Mouse (Mus musculus) stomach, embryonic 15.5 days (tissue): Measurements from ENCODE around the gene Gm7534. TPM values are rescaled to one million over a fixed set of nuclear protein-coding genes. Genes with fewer than 3 reads are reported as not detected.
"Not testable (repeated sequence)": the region's sequence is repeated elsewhere in the genome, so short reads cannot be mapped to it uniquely, and the experiment has no call there.

ENCODE experiments used
- ATAC-seq: fragments of 200-750 bp; cut with Nextera tagmentation; 2 replicates; pipeline ENCODE4 v1.8.0; 2017; ENCODE audit warnings: low read depth, moderate number of reproducible peaks, moderate TSS enrichment; ENCODE audit not compliant: insufficient read depth, low FRiP score
- H3K27ac ChIP-seq: fragments of 300-500 bp; sonication (generic); 2 replicates; pipeline ENCODE4 v1.5.1; 2015; ENCODE audit warnings: mild to moderate bottlenecking, inconsistent platforms
- H3K27me3 ChIP-seq: fragments of 300-500 bp; sonication (generic); replicated peaks from 2 replicates; pipeline ENCODE4 v1.6.1; 2015; ENCODE audit warnings: inconsistent platforms
- H3K36me3 ChIP-seq: fragments of 300-500 bp; sonication (generic); 2 replicates; pipeline ENCODE4 v1.6.1; 2015; ENCODE audit warnings: inconsistent platforms
- H3K4me1 ChIP-seq: fragments of 300-500 bp; sonication (generic); 2 replicates; pipeline ENCODE4 v1.6.1; 2015; ENCODE audit warnings: inconsistent platforms
- H3K4me2 ChIP-seq: fragments of 300-500 bp; sonication (generic); 2 replicates; pipeline ENCODE4 v1.6.1; 2015; ENCODE audit warnings: mild to moderate bottlenecking, inconsistent platforms
- H3K4me3 ChIP-seq: fragments of 300-500 bp; sonication (generic); replicated peaks from 2 replicates; pipeline ENCODE4 v1.5.1; 2015; ENCODE audit warnings: inconsistent platforms
- H3K9ac ChIP-seq: fragments of 300-500 bp; sonication (generic); 2 replicates; pipeline ENCODE4 v1.6.1; 2015; ENCODE audit warnings: inconsistent platforms
- H3K9me3 ChIP-seq: fragments of 300-500 bp; sonication (generic); 2 replicates; pipeline ENCODE4 v1.6.1; 2016; ENCODE audit warnings: inconsistent platforms
- WGBS: fragments of 180-500 bp; shearing (Covaris S2); methylation state at CpG from one replicate; pipeline ENCODE4 v1.1.7; 2015; 5-methylcytosine and 5-hydroxymethylcytosine counted together
- polyA plus RNA-seq: library from polyadenylated mRNA; unstranded; fragments of >200 nt; fragmentation: Nextera tagmentation; extraction: Ambion mirVana; gene quantifications from 2 replicates; pipeline ENCODE4 v1.2.1, GENCODE M21; 2015

Gm7534 gene
- polyA plus RNA-seq, 1 experiment from 2014 or later, result not detected

DNA sequence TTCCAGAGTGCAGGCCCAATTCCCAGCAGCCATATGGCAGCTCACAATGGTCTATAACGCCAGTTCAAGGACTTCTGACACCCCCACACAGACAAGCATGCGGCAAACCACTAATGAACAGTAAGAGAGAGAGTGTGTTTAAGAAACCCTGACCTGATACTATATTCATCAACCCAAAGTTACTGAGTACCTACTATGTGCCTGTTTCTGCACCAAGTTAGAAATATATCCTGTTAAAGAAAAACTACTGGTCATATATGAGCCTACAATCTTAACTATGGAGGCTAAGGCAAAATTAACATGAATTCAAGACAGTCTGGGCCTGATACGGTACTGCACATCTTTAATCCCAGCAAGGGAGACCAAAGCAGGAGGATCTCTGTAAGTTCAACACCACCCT is 17.2 kb downstream of the Gm7534 start:
- Histone ChIP-seq H3K9me3 (no peaks in the 10 kb centered on the region), H3K4me3 (peak overlapping the region; percentile 75), H3K4me1 (peaks cover 5% of the 10 kb centered on the region; the same call in 1 of the 2 replicates), H3K27ac (no peak overlapping the region), H3K27me3 (no peaks in the 10 kb centered on the region), H3K9ac (no peak overlapping the region; the same call in 1 of the 2 replicates), H3K4me2 (peak overlapping the region; percentile 89), H3K36me3 (no peaks in the 10 kb centered on the region)
- 80% methylated on average over 3 of the region's 3 CpGs for WGBS
- no peak for ATAC-seq

DNA sequence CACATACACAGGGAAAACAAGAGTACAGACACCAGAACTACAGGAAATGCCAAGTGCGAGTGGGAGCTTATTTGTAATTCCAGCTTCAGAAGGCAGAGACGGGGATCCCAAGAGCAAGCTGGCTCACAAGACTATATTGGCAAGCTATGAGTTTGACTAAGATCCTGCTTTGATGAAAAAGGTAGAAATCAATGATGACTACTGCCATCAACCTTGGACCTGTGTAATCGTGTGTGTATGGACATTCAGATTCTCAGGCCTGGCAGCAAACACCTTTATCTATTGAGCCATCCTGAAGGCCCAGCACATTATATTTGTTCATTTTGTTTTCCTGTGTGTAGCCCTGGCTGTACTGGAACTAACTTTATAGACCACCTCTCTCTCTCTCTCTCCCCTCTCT is 19.1 kb downstream of the Gm7534 start:
- Histone ChIP-seq H3K27me3 (no peaks in the 10 kb centered on the region), H3K4me2 (no peak overlapping the region)
- WGBS, result 74% methylated on average over 3 of the region's 3 CpGs

DNA sequence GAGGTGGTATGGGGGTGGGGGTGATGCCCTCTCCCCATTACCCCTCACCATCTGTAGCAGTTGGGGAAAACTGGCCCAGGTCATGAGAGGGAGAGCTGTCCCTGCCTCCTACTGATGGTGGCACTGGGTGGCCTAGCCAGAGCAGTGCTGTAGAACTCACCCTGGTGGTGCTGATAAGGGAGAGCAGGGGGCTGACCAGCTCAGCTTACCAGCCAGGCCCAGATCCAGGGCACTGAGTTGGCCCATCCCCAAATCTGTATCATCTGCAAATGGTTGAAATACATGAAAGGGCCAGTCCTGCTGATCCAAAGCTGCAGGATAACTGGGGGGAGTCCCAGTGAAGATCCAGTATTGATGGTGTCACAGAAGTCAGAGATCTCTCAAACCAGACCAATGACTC is 21.0 kb downstream of the Gm7534 start:
- ATAC-seq, result 0 out of 2 replicates have a peak, but pooled peaks have one; percentile 51
- H3K9me3 ChIP-seq, result no peaks in the 10 kb centered on the region
- no peak overlapping the region for H3K4me2 ChIP-seq
- H3K27ac ChIP-seq, result no peak overlapping the region
- H3K36me3 ChIP-seq, result no peaks in the 10 kb centered on the region
- no peaks in the 10 kb centered on the region for H3K27me3 ChIP-seq
- H3K9ac ChIP-seq, result no peak overlapping the region
- H3K4me1 ChIP-seq, result peaks cover 5% of the 10 kb centered on the region; the same call in 1 of the 2 replicates
- H3K4me3 ChIP-seq, result no peak overlapping the region

More for the DNA sequence above, 19.1 kb downstream of the Gm7534 start:
- no peak overlapping the region for H3K9ac ChIP-seq
- no peak overlapping the region for H3K4me3 ChIP-seq
- H3K4me1 ChIP-seq, result peaks cover 5% of the 10 kb centered on the region; the same call in 1 of the 2 replicates
- no peaks in the 10 kb centered on the region for H3K36me3 ChIP-seq
- no peaks in the 10 kb centered on the region for H3K9me3 ChIP-seq
- H3K27ac ChIP-seq, result no peak overlapping the region
- no peak for ATAC-seq

DNA sequence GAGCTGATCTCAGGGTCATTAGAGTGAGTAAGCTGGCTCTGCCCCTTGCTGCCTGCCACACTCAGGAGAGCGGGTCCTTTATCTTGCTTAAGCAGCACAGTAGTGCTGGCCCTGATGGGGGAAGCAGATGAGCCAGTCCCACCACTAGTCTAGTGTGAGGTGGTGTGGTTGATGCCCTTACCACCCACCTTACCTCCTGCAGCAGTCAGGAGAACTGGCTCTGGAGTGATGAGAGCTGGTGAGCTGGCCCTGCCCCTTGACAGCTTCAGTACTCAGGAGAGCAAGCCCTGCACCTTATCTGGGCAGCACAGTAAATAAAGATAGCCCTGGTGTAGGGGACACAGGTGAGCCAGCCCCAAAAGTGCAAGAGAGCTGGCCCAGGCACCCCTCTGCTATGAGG is 21.7 kb downstream of the Gm7534 start:
- 75% methylated on average over 1 of the region's 1 CpGs for WGBS
- H3K36me3 ChIP-seq, result peaks cover 2% of the 10 kb centered on the region; the same call in 1 of the 2 replicates
- H3K27ac ChIP-seq, result no peak overlapping the region
- H3K27me3 ChIP-seq, result no peaks in the 10 kb centered on the region
- no peak overlapping the region for H3K4me2 ChIP-seq
- H3K4me1 ChIP-seq, result peaks cover 4% of the 10 kb centered on the region; the same call in 1 of the 2 replicates
- H3K9ac ChIP-seq, result no peak overlapping the region
- H3K9me3 ChIP-seq, result no peaks in the 10 kb centered on the region
- H3K4me3 ChIP-seq, result no peak overlapping the region
- ATAC-seq, result peak; percentile 59; the same call in 1 of the 2 replicates

DNA sequence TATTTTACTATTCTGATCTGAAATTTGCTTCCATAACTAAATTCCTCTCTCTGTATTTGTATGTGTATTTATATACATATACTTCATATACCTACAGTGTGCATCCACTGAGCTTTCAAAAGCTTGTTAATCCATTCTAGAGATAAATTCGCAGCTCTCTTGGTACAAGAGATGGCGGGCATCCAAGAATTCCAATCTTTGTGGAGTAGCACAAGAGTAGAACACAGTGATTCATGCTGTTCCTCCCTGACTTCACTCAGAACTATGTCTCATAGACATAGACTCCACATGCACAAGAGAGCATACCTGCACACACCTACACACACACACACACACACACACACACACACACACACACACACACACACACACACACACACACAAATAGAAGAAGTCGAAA is 30.4 kb downstream of the Gm7534 start:
- ATAC-seq, result no peak
- Histone ChIP-seq H3K9me3 (no peaks in the 10 kb centered on the region), H3K27ac (no peak overlapping the region), H3K9ac (no peak overlapping the region), H3K36me3 (peaks cover 2% of the 10 kb centered on the region; the same call in 1 of the 2 replicates), H3K4me3 (no peak overlapping the region), H3K4me1 (no peaks in the 10 kb centered on the region), H3K27me3 (no peaks in the 10 kb centered on the region), H3K4me2 (no peak overlapping the region)
- 62% methylated on average over 3 of the region's 3 CpGs for WGBS

DNA sequence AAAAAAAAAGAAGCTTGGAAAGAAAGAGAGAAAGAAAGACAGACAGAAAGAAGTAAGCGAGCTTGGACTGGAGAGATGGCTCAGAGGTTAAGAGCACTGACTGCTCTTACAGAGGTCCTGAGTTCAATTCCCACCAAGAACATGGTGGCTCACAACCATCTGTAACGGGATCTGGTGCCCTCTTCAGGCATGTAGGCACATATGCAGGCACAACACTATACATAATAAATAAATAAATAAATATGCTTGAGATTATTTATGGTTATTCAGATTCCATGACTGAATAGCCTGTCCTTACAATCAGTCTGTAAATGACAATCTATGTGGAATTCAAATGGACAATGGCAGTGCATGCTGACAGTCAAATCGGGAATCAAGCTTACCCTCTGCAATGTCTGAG is 35.9 kb downstream of the Gm7534 start:
- ATAC-seq, result no peak
- 90% methylated on average over 3 of the region's 3 CpGs for WGBS
- H3K27ac ChIP-seq, result no peak overlapping the region
- H3K27me3 ChIP-seq, result no peaks in the 10 kb centered on the region
- no peaks in the 10 kb centered on the region for H3K9me3 ChIP-seq
- no peak overlapping the region for H3K9ac ChIP-seq
- H3K4me1 ChIP-seq, result no peaks in the 10 kb centered on the region
- no peak overlapping the region for H3K4me2 ChIP-seq
- no peak overlapping the region for H3K4me3 ChIP-seq
- H3K36me3 ChIP-seq, result no peaks in the 10 kb centered on the region

DNA sequence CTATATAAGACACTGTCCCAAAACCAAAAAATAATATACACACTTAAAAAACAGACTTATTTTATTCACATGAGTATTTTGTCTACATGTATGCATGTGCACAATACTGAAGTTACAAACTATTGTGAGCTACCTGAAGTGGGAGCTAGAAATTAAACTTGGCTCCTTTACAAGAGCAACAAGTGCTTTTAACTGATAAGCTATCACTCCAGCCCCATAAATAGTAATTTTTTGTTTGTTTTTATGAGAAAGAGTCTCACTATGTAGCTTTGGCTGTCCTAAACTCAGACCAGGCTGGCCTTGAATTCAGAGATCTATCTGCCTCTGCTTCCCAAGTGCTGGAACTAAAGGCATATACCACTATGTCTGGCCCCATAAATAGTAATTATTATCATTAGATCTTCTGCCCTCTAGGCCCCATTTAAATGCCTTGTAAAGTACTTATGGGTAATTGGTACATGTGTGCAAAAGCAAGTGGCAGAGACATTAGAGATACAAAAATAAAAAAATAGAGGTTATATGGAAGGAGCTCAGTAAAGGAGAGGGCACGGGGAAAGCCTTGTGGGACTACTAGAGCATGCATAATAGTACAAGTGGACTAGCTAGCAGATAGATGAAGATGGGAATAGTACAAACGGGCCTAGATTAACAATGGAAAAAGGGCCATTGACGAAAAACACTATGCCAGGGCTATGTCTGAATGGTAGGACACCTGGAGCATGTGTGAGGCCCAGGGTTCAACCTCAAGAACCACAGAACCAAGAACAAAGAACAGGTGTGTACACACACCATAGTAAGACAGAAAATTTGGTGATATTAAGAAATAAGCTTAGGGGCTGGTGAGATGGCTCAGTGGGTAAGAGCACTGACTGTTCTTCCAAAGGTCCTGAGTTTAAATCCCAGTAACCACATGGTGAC is 37.0 kb downstream of the Gm7534 start:
- Histone ChIP-seq H3K27me3 (no peaks in the 10 kb centered on the region), H3K9me3 (no peaks in the 10 kb centered on the region), H3K4me3 (no peak overlapping the region), H3K4me1 (no peaks in the 10 kb centered on the region), H3K4me2 (no peak overlapping the region), H3K9ac (no peak overlapping the region), H3K36me3 (no peaks in the 10 kb centered on the region), H3K27ac (peak overlapping the region; percentile 72; the same call in 1 of the 2 replicates)
- WGBS, result 80% methylated on average over 3 of the region's 3 CpGs
- ATAC-seq, result no peak

DNA sequence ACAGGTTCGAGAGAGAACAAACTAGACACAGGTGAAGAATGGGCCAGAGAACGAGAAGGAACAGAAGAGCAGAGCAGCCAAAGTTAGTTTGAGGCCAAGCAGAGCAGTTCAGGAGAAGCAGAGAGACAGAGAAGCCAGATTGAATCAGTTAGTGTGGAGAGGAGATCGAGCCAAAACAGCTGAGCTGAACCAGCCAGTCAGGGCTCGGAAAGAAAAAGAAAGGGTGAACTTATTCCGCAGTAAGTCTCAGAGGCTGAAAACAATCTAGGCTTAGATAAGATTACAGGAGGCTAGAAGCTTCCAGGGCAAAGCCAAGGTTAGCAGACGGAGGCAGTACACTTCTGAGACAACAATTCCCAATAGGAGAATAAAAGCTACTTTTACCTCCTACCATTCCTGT is 37.8 kb downstream of the Gm7534 start:
- WGBS, result 67% methylated on average over 6 of the region's 6 CpGs
- Histone ChIP-seq H3K27ac (peak overlapping the region; percentile 72), H3K4me1 (no peaks in the 10 kb centered on the region), H3K9me3 (no peaks in the 10 kb centered on the region), H3K4me2 (no peak overlapping the region), H3K36me3 (no peaks in the 10 kb centered on the region), H3K9ac (no peak overlapping the region), H3K27me3 (no peaks in the 10 kb centered on the region), H3K4me3 (no peak overlapping the region)
- peak; percentile 47; the same call in 1 of the 2 replicates for ATAC-seq

DNA sequence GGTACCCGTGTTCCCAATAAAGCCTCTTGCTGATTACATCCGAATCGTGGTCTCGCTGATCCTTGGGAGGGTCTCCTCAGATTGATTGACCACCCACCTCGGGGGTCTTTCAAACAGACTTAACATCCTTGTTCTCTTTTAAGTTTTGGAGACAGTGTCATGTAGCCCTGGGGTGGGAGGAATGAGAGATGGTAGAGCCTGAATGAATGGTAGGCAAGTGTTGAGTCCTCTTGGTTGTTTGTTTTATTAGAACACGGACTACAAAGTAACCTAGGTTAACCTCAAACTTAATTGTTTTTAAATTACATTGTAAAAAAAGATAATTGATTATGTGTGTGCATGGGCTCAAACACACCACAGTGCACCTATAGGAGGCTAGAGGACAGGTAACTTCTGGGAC is 38.2 kb downstream of the Gm7534 start:
- WGBS, result 86% methylated on average over 5 of the region's 6 CpGs
- H3K27ac ChIP-seq, result peak overlapping the region; percentile 72

DNA sequence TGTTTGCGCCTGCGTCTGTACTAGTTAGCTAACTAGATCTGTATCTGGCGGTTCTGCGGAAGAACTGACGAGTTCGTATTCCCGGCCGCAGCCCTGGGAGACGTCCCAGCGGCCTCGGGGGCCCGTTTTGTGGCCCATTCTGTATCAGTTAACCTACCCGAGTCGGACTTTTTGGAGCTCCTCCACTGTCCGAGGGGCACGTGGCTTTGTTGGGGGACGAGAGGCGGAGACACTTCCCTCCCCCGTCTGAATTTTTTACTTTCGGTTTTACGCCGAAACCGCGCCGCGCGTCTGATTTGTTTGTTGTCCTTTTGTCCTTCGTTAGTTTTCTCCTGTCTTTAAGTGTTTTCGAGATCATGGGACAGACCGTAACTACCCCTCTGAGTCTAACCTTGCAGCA is 42.7 kb downstream of the Gm7534 start:
- H3K4me2 ChIP-seq, result peak overlapping the region; percentile 44
- not testable (repeated sequence) for ATAC-seq, H3K9ac ChIP-seq, H3K27me3 ChIP-seq, H3K9me3 ChIP-seq, H3K36me3 ChIP-seq, H3K4me1 ChIP-seq
- 8% methylated on average over 30 of the region's 30 CpGs for WGBS
- 0 out of 2 replicates have a peak overlapping the region, but pooled peaks have one; percentile 51 for H3K27ac ChIP-seq
- H3K4me3 ChIP-seq, result peak overlapping the region; percentile 58

More for the DNA sequence above, 38.2 kb downstream of the Gm7534 start:
- no peak overlapping the region for H3K4me3 ChIP-seq
- no peaks in the 10 kb centered on the region for H3K4me1 ChIP-seq
- no peak overlapping the region for H3K9ac ChIP-seq
- no peaks in the 10 kb centered on the region for H3K27me3 ChIP-seq
- H3K9me3 ChIP-seq, result no peaks in the 10 kb centered on the region
- no peaks in the 10 kb centered on the region for H3K36me3 ChIP-seq
- ATAC-seq, result no peak
- H3K4me2 ChIP-seq, result no peak overlapping the region

DNA sequence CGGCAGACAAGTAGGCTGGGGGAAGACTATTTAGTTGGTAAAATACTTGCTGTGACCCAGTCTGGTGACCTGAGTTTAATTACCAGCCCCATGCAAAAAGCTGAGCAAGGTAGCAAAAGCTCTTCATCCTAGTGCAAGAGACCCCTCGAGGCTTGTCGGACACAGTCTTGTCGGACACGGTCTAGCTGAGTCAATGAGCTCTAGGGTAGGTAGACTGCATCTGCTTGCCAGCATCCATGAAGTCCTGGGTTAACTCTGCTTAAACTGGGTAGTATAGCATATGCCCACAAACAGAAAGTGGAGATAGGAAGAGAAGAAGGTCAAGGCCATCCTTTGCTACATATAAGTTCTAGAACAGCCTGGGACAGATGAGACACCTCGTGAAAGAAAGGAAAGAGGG is 44.0 kb downstream of the Gm7534 start:
- no peak overlapping the region for H3K27ac ChIP-seq
- no peaks in the 10 kb centered on the region for H3K27me3 ChIP-seq
- H3K36me3 ChIP-seq, result no peaks in the 10 kb centered on the region
- no peak overlapping the region for H3K9ac ChIP-seq
- ATAC-seq, result no peak
- WGBS, result 90% methylated on average over 6 of the region's 6 CpGs
- H3K4me1 ChIP-seq, result peaks cover 7% of the 10 kb centered on the region
- no peak overlapping the region for H3K4me2 ChIP-seq
- H3K4me3 ChIP-seq, result no peak overlapping the region
- no peaks in the 10 kb centered on the region for H3K9me3 ChIP-seq

DNA sequence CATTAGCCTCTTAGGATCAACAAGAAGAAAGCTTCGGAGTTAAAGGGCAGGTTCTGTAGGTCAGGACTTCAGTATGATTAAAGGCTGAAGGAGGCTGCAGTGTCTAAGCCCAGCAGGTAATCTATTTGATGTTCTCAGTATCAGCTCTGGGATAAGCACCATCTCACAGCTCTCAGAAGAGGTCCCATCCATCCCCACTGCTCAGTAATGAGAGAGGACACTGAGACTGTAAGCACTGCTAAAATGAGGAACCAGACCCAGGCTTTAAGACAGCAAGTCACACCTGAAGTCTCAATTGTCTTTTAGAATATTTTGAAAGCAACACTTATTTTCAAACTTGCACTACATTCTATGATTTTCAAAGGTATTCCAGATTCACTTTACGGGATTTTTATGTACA is 45.2 kb downstream of the Gm7534 start:
- Histone ChIP-seq H3K4me3 (no peak overlapping the region), H3K36me3 (no peaks in the 10 kb centered on the region), H3K9ac (no peak overlapping the region), H3K27me3 (no peaks in the 10 kb centered on the region), H3K4me2 (no peak overlapping the region), H3K27ac (no peak overlapping the region), H3K9me3 (no peaks in the 10 kb centered on the region), H3K4me1 (peaks cover 7% of the 10 kb centered on the region)
- WGBS, result 74% methylated on average over 2 of the region's 2 CpGs
- ATAC-seq, result no peak
